In genomic region chr4:135545080-135545511, GRCm38 (mm10) we compare ENCODE assay signal across 1 mouse cellular context.
TF ChIP-seq lines count a peak whose summit lies in the region.

No protein-coding gene starts in this region.

TF ChIP-seq in MEL, 35 proteins besides CTCF, POLR2A, EP300 and RAD21 (continued from another document):
- TF ChIP-seq NRF1 (IDR thresholded peaks at IDR 0.05; ENCODE audit: insufficient read depth, low read depth, low read length, poor library complexity, severe bottlenecking), result no peak
- TF ChIP-seq ZKSCAN1 (IDR thresholded peaks at IDR 0.05; ENCODE audit: low read depth, low read length), result no peak
- TF ChIP-seq POLR2AphosphoS5 (IDR thresholded peaks at IDR 0.05; ENCODE audit: borderline replicate concordance, low read depth, low read length), result no peak
- no peak for TF ChIP-seq JUND (IDR thresholded peaks at IDR 0.05; ENCODE audit: low read depth, low read length)
- no peak for TF ChIP-seq NELFE (IDR thresholded peaks at IDR 0.05; ENCODE audit: low read depth, low read length)
